Mouse (Mus musculus): ENCODE results near the gene Vmn1r142. TPM values are rescaled to one million over a fixed set of nuclear protein-coding genes. Genes with fewer than 3 reads are reported as not detected.
"Not testable (repeated sequence)": the region's sequence is repeated elsewhere in the genome, so short reads cannot be mapped to it uniquely, and the experiment has no call there.

Vmn1r142 gene
- polyA plus RNA-seq (2015; fragmentation: Nextera tagmentation; extraction: Ambion mirVana), result not detected in 2 replicates

DNA sequence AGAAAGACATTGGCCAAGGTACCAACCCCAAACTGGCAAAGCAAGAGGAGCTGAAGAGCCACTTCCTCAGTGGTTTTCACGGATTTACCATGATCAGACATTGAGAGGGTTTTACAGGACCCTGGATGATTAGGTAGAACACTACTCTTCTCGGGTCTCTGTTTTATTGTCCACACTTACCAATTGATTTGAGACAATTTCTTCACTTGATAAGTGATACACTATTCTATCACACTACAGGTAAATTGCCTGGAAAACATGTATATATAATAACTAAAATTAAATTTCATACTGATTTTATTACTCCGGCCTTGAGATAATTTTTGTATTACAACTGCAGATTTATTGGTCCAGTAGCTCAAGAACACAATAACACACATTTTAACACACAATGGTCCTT is at the start of gene Vmn1r142:
TSS of gene Vmn1r142 (minus strand) at position 101 of the 400 bp plus-strand sequence.
- not testable (repeated sequence) for H3K27ac ChIP-seq (ENCODE audit: low read depth); H3K4me2 ChIP-seq (ENCODE audit: low read depth, low read length); H3K4me3 ChIP-seq (ENCODE audit: low read depth, low read length); H3K27me3 ChIP-seq (ENCODE audit: insufficient read depth, low read length); ATAC-seq; H3K9me3 ChIP-seq (ENCODE audit: low read length); DNase-seq; H3K4me1 ChIP-seq (ENCODE audit: insufficient read depth); H3K9ac ChIP-seq (replicated peaks); H3K36me3 ChIP-seq (replicated peaks; ENCODE audit: insufficient read depth, low read length)
- WGBS (ENCODE audit: insufficient replicate concordance), result no CpG with 5 or more reads among the region's 3 CpGs

DNA sequence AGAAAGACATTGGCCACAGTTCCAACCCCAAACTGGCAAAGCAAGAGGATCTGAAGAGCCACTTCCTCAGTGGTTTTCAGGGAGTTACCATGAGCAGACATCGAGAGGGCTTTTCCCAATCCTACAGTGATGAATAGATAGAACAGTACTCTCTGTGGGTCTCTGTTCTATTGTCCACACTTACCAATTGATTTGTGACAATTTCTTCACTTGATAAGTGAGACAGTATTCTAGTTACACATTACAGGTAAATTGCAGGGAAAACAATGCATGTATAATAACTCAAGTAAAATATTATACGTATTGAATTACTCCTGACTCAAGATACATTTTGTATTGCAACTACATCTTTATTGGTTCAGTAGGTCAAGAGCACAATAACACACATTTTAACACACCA is 37.3 kb upstream of the Vmn1r142 start, which contains the start of gene Gm8653:
TSS of gene Gm8653 (minus strand) at position 101 of the 400 bp plus-strand sequence.
- not testable (repeated sequence) for DNase-seq; H3K27me3 ChIP-seq (ENCODE audit: insufficient read depth, low read length); H3K4me1 ChIP-seq (ENCODE audit: insufficient read depth); H3K4me3 ChIP-seq (ENCODE audit: low read depth, low read length); H3K9me3 ChIP-seq (ENCODE audit: low read length); H3K27ac ChIP-seq (ENCODE audit: low read depth); H3K36me3 ChIP-seq (replicated peaks; ENCODE audit: insufficient read depth, low read length); ATAC-seq; H3K9ac ChIP-seq (replicated peaks); H3K4me2 ChIP-seq (ENCODE audit: low read depth, low read length)
- whole genome bisulfite sequencing (ENCODE audit: insufficient replicate concordance), result no CpG with 5 or more reads among the region's 2 CpGs

- DNase-seq; ATAC-seq; H3K9ac ChIP-seq (replicated peaks); H3K4me2 ChIP-seq (ENCODE audit: low read depth, low read length); H3K4me3 ChIP-seq (ENCODE audit: low read depth, low read length); H3K9me3 ChIP-seq (ENCODE audit: low read length); H3K4me1 ChIP-seq (ENCODE audit: insufficient read depth); H3K27me3 ChIP-seq (ENCODE audit: insufficient read depth, low read length); H3K36me3 ChIP-seq (replicated peaks; ENCODE audit: insufficient read depth, low read length); H3K27ac ChIP-seq (ENCODE audit: low read depth): not testable (repeated sequence)
- WGBS (ENCODE audit: insufficient replicate concordance), result no CpG with 5 or more reads among the region's 3 CpGs
Observed at GRCm38 (mm10) chr7:22189077-22189476, 25.2 kb upstream of the Vmn1r142 start, which contains the start of gene Vmn1r143. TSS of gene Vmn1r143 (plus strand) at chr7:22189377.

DNA sequence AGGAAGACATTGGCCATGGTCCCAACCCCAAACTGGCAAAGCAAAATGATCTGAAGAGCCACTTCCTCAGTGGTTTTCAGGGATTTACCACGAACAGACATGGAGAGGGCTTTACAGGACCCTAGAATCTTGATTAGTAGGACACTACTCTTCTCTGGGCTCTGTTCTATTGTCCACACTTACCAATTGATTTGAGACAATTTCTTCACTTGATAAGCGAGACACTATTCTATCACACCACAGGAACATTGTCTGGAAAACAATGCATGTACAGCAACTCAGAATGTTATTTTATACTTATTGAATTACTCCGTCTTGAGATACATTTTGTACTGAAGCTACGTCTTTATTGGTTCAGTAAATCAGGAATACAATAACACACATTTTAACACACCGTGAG is 29.2 kb downstream of the Vmn1r142 start, which contains the start of gene Gm10666:
TSS of gene Gm10666 (minus strand) at position 101 of the 400 bp plus-strand sequence.
- not testable (repeated sequence) for H3K4me1 ChIP-seq (ENCODE audit: insufficient read depth); DNase-seq; H3K4me2 ChIP-seq (ENCODE audit: low read depth, low read length); H3K4me3 ChIP-seq (ENCODE audit: low read depth, low read length); H3K27ac ChIP-seq (ENCODE audit: low read depth); H3K9me3 ChIP-seq (ENCODE audit: low read length); H3K36me3 ChIP-seq (replicated peaks; ENCODE audit: insufficient read depth, low read length); H3K9ac ChIP-seq (replicated peaks); ATAC-seq; H3K27me3 ChIP-seq (ENCODE audit: insufficient read depth, low read length)
- no CpG with 5 or more reads among the region's 5 CpGs for WGBS (ENCODE audit: insufficient replicate concordance)

DNA sequence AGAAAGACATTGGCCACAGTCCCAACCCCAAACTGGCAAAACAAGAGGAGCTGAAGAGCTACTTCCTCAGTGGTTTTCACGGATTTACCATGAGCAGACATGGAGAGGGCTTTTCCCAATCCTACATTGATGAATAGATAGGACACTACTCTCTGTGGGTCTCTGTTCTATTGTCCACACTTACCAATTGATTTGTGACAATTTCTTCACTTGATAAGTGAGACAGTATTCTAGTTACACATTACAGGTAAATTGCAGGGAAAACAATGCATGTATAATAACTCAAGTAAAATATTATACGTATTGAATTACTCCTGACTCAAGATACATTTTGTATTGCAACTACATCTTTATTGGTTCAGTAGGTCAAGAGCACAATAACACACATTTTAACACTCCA is 45.7 kb downstream of the Vmn1r142 start, which contains the start of gene Gm16451:
TSS of gene Gm16451 (minus strand) at position 101 of the 400 bp plus-strand sequence.
- ATAC-seq; H3K27me3 ChIP-seq (ENCODE audit: insufficient read depth, low read length): not testable (repeated sequence)
- WGBS (ENCODE audit: insufficient replicate concordance), result no CpG with 5 or more reads among the region's 2 CpGs

More for the DNA sequence above, 45.7 kb downstream of the Vmn1r142 start, which contains the start of gene Gm16451:
- H3K4me3 ChIP-seq (ENCODE audit: low read depth, low read length); H3K9me3 ChIP-seq (ENCODE audit: low read length); H3K36me3 ChIP-seq (replicated peaks; ENCODE audit: insufficient read depth, low read length); H3K4me2 ChIP-seq (ENCODE audit: low read depth, low read length); H3K9ac ChIP-seq (replicated peaks); H3K4me1 ChIP-seq (ENCODE audit: insufficient read depth); DNase-seq; H3K27ac ChIP-seq (ENCODE audit: low read depth): not testable (repeated sequence)

Other genes with a start within 250 kb of the Vmn1r142 start
- gene Gm5891, start 242.7 kb downstream of the Vmn1r142 start, polyA plus RNA-seq (2015; fragmentation: Nextera tagmentation; extraction: Ambion mirVana), result not detected in 2 replicates
- not detected in 2 replicates for gene Vmn1r137, start 169.4 kb downstream of the Vmn1r142 start, polyA plus RNA-seq (2015; fragmentation: Nextera tagmentation; extraction: Ambion mirVana)
- gene Vmn1r138, start 135.1 kb downstream of the Vmn1r142 start, polyA plus RNA-seq (2015; fragmentation: Nextera tagmentation; extraction: Ambion mirVana), result not detected in 2 replicates
- not detected in 2 replicates for gene Gm6176, start 107.7 kb downstream of the Vmn1r142 start, polyA plus RNA-seq (2015; fragmentation: Nextera tagmentation; extraction: Ambion mirVana)
- gene Vmn1r139, start 95.0 kb downstream of the Vmn1r142 start, polyA plus RNA-seq (2015; fragmentation: Nextera tagmentation; extraction: Ambion mirVana), result not detected in 2 replicates
- not detected in 2 replicates for gene Gm16451, start 45.8 kb downstream of the Vmn1r142 start, polyA plus RNA-seq (2015; fragmentation: Nextera tagmentation; extraction: Ambion mirVana)
- gene Gm10666, start 29.3 kb downstream of the Vmn1r142 start, polyA plus RNA-seq (2015; fragmentation: Nextera tagmentation; extraction: Ambion mirVana), result not detected in 2 replicates
- gene Vmn1r143, start 25.3 kb upstream of the Vmn1r142 start, polyA plus RNA-seq (2015; fragmentation: Nextera tagmentation; extraction: Ambion mirVana), result not detected in 2 replicates
- not detected in 2 replicates for gene Gm8653, start 37.2 kb upstream of the Vmn1r142 start, polyA plus RNA-seq (2015; fragmentation: Nextera tagmentation; extraction: Ambion mirVana)
- not detected in 2 replicates for gene Gm8453, start 65.4 kb upstream of the Vmn1r142 start, polyA plus RNA-seq (2015; fragmentation: Nextera tagmentation; extraction: Ambion mirVana)
- gene Gm4187, start 165.7 kb upstream of the Vmn1r142 start, polyA plus RNA-seq (2015; fragmentation: Nextera tagmentation; extraction: Ambion mirVana), result not detected in 2 replicates
- gene Gm8660, start 207.0 kb upstream of the Vmn1r142 start, polyA plus RNA-seq (2015; fragmentation: Nextera tagmentation; extraction: Ambion mirVana), result not detected in 2 replicates
- not detected in 2 replicates for gene Vmn1r148, start 249.5 kb upstream of the Vmn1r142 start, polyA plus RNA-seq (2015; fragmentation: Nextera tagmentation; extraction: Ambion mirVana)